Mouse (Mus musculus) liver, postnatal 0 days (tissue): ENCODE measurements around the gene Aldh1a1.

ENCODE experiments used
- CTCF ChIP-seq: sonication (generic); IDR thresholded peaks from 2 replicates; pipeline ENCODE4 v1.5.1; 2016; ENCODE audit warnings: antibody characterized with exemption, low read depth
- EP300 ChIP-seq: IDR thresholded peaks from 2 replicates; pipeline ENCODE4 v1.6.1; 2016; ENCODE audit warnings: antibody characterized with exemption, low read depth, mild to moderate bottlenecking

- TF ChIP-seq CTCF (no peak), EP300 (no peak)
Observed at GRCm38 (mm10) chr19:20543816-20544215, 51.3 kb downstream of the Aldh1a1 start.
